Mouse (Mus musculus) stomach, embryonic 15.5 days (tissue): Measurements from ENCODE around the gene Dynlt1a. TPM values are rescaled to one million over a fixed set of nuclear protein-coding genes. Genes with fewer than 3 reads are reported as not detected.
"Not testable (repeated sequence)": the region's sequence is repeated elsewhere in the genome, so short reads cannot be mapped to it uniquely, and the experiment has no call there.

Experiments used
- ATAC-seq: fragments of 200-750 bp; cut with Nextera tagmentation; 2 replicates; pipeline ENCODE4 v1.8.0; 2017; ENCODE audit warnings: low read depth, moderate number of reproducible peaks, moderate TSS enrichment; ENCODE audit not compliant: insufficient read depth, low FRiP score
- H3K27ac ChIP-seq: fragments of 300-500 bp; sonication (generic); 2 replicates; pipeline ENCODE4 v1.5.1; 2015; ENCODE audit warnings: mild to moderate bottlenecking, inconsistent platforms
- H3K27me3 ChIP-seq: fragments of 300-500 bp; sonication (generic); replicated peaks from 2 replicates; pipeline ENCODE4 v1.6.1; 2015; ENCODE audit warnings: inconsistent platforms
- H3K36me3 ChIP-seq: fragments of 300-500 bp; sonication (generic); 2 replicates; pipeline ENCODE4 v1.6.1; 2015; ENCODE audit warnings: inconsistent platforms
- H3K4me1 ChIP-seq: fragments of 300-500 bp; sonication (generic); 2 replicates; pipeline ENCODE4 v1.6.1; 2015; ENCODE audit warnings: inconsistent platforms
- H3K4me2 ChIP-seq: fragments of 300-500 bp; sonication (generic); 2 replicates; pipeline ENCODE4 v1.6.1; 2015; ENCODE audit warnings: mild to moderate bottlenecking, inconsistent platforms
- H3K4me3 ChIP-seq: fragments of 300-500 bp; sonication (generic); replicated peaks from 2 replicates; pipeline ENCODE4 v1.5.1; 2015; ENCODE audit warnings: inconsistent platforms
- H3K9ac ChIP-seq: fragments of 300-500 bp; sonication (generic); 2 replicates; pipeline ENCODE4 v1.6.1; 2015; ENCODE audit warnings: inconsistent platforms
- H3K9me3 ChIP-seq: fragments of 300-500 bp; sonication (generic); 2 replicates; pipeline ENCODE4 v1.6.1; 2016; ENCODE audit warnings: inconsistent platforms
- WGBS: fragments of 180-500 bp; shearing (Covaris S2); methylation state at CpG from one replicate; pipeline ENCODE4 v1.1.7; 2015; 5-methylcytosine and 5-hydroxymethylcytosine counted together
- polyA plus RNA-seq: library from polyadenylated mRNA; unstranded; fragments of >200 nt; fragmentation: Nextera tagmentation; extraction: Ambion mirVana; gene quantifications from 2 replicates; pipeline ENCODE4 v1.2.1, GENCODE M21; 2015

Gene Dynlt1a
- polyA plus RNA-seq, 1 experiment from 2014 or later, result 16.0 TPM

DNA sequence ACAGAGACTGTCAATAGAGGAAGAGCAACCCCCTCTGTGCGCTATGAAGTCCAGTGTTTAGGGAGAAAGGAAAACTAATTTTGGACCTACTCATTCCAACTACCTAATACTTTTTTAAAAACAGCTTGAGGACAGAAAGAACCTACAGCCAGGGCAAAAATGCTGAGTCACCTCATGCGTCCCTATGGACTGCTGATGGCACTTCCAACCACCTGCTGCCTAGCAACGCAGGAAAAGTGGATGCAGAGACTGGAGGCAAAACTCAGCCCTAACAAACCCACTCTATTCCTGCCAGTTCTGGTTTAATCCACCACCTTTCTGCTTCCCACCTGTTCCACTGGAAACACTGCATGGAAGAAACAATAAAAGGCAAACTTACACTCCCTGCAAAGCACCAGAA lies 4.5 kb downstream of the Dynlt1a start:
- not testable (repeated sequence) for H3K27ac ChIP-seq, H3K4me2 ChIP-seq, H3K4me1 ChIP-seq, H3K27me3 ChIP-seq, ATAC-seq, H3K36me3 ChIP-seq, H3K4me3 ChIP-seq, H3K9ac ChIP-seq, H3K9me3 ChIP-seq
- WGBS, result 65% methylated on average over 3 of the region's 3 CpGs

DNA sequence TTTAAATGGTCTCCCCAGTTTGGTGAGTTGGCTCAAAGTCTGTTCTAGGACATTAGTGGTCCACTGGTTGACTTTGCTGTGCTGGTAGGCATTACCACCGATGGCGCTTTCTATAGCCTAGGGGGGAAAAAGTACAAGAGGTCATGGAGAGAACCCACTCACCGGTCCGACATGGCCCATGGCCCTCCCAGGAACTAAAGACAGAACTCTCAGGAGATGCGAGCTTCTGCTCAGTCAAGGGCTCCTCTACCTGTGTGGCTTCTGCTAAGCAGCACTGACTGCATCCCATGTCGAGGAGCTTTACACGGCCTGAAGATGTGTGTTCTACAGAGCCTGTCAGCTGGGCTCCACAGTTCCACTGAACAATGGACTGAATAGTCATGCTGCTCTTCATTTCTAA lies 5.6 kb downstream of the Dynlt1a start:
- ATAC-seq, H3K27me3 ChIP-seq, H3K9ac ChIP-seq, H3K9me3 ChIP-seq, H3K4me2 ChIP-seq, H3K4me3 ChIP-seq, H3K36me3 ChIP-seq, H3K4me1 ChIP-seq, H3K27ac ChIP-seq: not testable (repeated sequence)
- WGBS, result 94% methylated on average over 7 of the region's 7 CpGs

GRCm38 (mm10) chr17:6306503-6306902 lies 10.8 kb downstream of the Dynlt1a start:
- ATAC-seq, H3K27ac ChIP-seq, H3K36me3 ChIP-seq, H3K27me3 ChIP-seq, H3K9ac ChIP-seq, H3K9me3 ChIP-seq, H3K4me1 ChIP-seq, H3K4me2 ChIP-seq, H3K4me3 ChIP-seq: not testable (repeated sequence)
- 91% methylated on average over 13 of the region's 13 CpGs for WGBS

GRCm38 (mm10) chr17:6305656-6306270 lies 11.5 kb downstream of the Dynlt1a start:
- H3K4me3 ChIP-seq, H3K4me1 ChIP-seq, H3K4me2 ChIP-seq, H3K27ac ChIP-seq, H3K27me3 ChIP-seq, ATAC-seq, H3K9ac ChIP-seq, H3K9me3 ChIP-seq, H3K36me3 ChIP-seq: not testable (repeated sequence)
- WGBS, result 92% methylated on average over 10 of the region's 12 CpGs

GRCm38 (mm10) chr17:6304891-6305290 lies 12.4 kb downstream of the Dynlt1a start:
- H3K4me1 ChIP-seq, H3K9ac ChIP-seq, H3K9me3 ChIP-seq, H3K27me3 ChIP-seq, H3K4me3 ChIP-seq, H3K36me3 ChIP-seq, ATAC-seq, H3K27ac ChIP-seq, H3K4me2 ChIP-seq: not testable (repeated sequence)
- 98% methylated on average over 5 of the region's 6 CpGs for WGBS

DNA sequence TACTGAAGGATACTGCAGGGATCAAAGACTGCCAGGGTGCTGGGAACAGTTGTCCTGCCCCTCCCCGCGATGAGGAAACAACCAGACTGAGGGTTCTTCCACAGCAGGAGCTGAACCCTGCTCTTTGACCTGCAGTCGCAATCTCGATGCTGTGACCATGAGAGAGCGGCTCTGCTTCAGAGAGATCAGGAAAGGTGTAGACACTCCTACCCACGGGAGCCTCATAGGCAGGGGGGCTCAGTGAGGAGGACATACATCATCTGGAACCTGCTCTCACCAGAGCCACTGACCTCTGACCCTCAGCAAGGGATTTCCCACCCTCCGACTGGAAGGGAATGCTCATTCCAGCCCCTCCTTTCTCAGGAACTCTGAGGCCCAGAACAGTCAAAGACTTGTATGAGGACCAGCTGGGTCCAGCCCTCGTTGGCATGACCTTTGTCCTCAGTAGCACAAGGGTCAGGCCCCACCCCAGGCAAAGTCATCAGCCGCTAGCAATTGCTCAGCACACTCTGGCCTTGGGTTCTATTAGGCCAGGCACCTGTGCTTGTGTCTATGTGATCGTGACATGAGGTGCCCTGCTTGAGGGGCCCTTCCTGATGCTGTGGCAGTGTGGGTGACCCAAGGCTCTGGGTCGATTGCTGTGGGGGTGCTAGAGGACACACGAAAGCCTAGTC lies 17.0 kb downstream of the Dynlt1a start:
- ATAC-seq, result peak; percentile 42; the same call in 1 of the 2 replicates

GRCm38 (mm10) chr17:6297060-6297795 lies 20.1 kb downstream of the Dynlt1a start:
- H3K4me3 ChIP-seq, H3K27me3 ChIP-seq, H3K9me3 ChIP-seq, H3K4me1 ChIP-seq, H3K4me2 ChIP-seq, H3K36me3 ChIP-seq, H3K27ac ChIP-seq, ATAC-seq, H3K9ac ChIP-seq: not testable (repeated sequence)
- 87% methylated on average over 9 of the region's 15 CpGs for WGBS

More for the DNA sequence above, 17.0 kb downstream of the Dynlt1a start:
- H3K27me3 ChIP-seq, H3K4me3 ChIP-seq, H3K9ac ChIP-seq, H3K9me3 ChIP-seq, H3K36me3 ChIP-seq, H3K4me1 ChIP-seq, H3K4me2 ChIP-seq, H3K27ac ChIP-seq: not testable (repeated sequence)
- WGBS, result 67% methylated on average over 8 of the region's 12 CpGs

DNA sequence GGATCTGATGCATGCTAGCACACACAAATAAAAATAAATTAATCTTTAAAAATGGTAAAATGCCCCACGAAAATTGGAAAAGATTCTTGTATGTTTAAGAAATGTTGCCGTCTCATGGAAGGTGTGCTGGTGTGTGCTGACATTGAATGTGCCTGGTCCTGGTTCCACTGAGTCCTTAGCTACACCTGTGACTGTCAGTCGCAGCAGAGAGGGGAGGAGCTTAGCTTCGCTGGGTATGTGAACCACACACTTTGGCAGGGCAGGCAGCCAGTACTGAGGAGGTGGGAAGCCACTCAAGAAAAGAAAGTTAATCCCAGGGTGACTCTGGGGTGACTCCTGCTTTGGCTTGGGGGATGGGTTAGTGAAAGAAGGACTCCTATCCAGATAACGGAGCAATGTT lies 23.4 kb downstream of the Dynlt1a start:
- H3K36me3 ChIP-seq, H3K9me3 ChIP-seq, H3K4me3 ChIP-seq, H3K4me2 ChIP-seq, H3K4me1 ChIP-seq, H3K9ac ChIP-seq, H3K27ac ChIP-seq, ATAC-seq, H3K27me3 ChIP-seq: not testable (repeated sequence)
- no CpG with 5 or more reads among the region's 5 CpGs for WGBS

- H3K4me3 ChIP-seq, result not testable (repeated sequence)
These were observed 28.3 kb downstream of the Dynlt1a start for GRCm38 (mm10) chr17:6289045-6289444.

GRCm38 (mm10) chr17:6286169-6286568 lies 31.1 kb downstream of the Dynlt1a start:
- H3K9ac ChIP-seq, H3K27ac ChIP-seq, H3K4me3 ChIP-seq, H3K36me3 ChIP-seq, H3K4me1 ChIP-seq, H3K4me2 ChIP-seq, H3K27me3 ChIP-seq, H3K9me3 ChIP-seq: not testable (repeated sequence)
- peak; percentile 35; the same call in 1 of the 2 replicates for ATAC-seq
- 87% methylated on average over 5 of the region's 5 CpGs for WGBS

More at GRCm38 (mm10) chr17:6289045-6289444, 28.3 kb downstream of the Dynlt1a start:
- not testable (repeated sequence) for H3K27ac ChIP-seq, H3K36me3 ChIP-seq, ATAC-seq, H3K4me1 ChIP-seq, H3K4me2 ChIP-seq, H3K9ac ChIP-seq, H3K27me3 ChIP-seq, H3K9me3 ChIP-seq
- WGBS, result 89% methylated on average over 12 of the region's 12 CpGs

- not testable (repeated sequence) for H3K9ac ChIP-seq, H3K9me3 ChIP-seq, H3K27ac ChIP-seq, ATAC-seq, H3K4me1 ChIP-seq, H3K27me3 ChIP-seq, H3K4me3 ChIP-seq, H3K36me3 ChIP-seq, H3K4me2 ChIP-seq
- WGBS, result 94% methylated on average over 8 of the region's 10 CpGs
These were observed 34.2 kb downstream of the Dynlt1a start for GRCm38 (mm10) chr17:6283137-6283536.

GRCm38 (mm10) chr17:6280513-6280912 lies 36.8 kb downstream of the Dynlt1a start:
- H3K36me3 ChIP-seq, ATAC-seq, H3K4me1 ChIP-seq, H3K9me3 ChIP-seq, H3K9ac ChIP-seq, H3K27ac ChIP-seq, H3K4me2 ChIP-seq, H3K4me3 ChIP-seq, H3K27me3 ChIP-seq: not testable (repeated sequence)
- 90% methylated on average over 19 of the region's 19 CpGs for WGBS
